Mouse (Mus musculus) intestine, embryonic 15.5 days (tissue): ENCODE measurements around the gene Ccser1. TPM values are rescaled to one million over a fixed set of nuclear protein-coding genes. Genes with fewer than 3 reads are reported as not detected.

Experiments
- ATAC-seq: fragments of 200-750 bp; cut with Nextera tagmentation; 2 replicates; pipeline ENCODE4 v1.8.0; 2017; ENCODE audit warnings: moderate TSS enrichment, moderate library complexity
- H3K27ac ChIP-seq: fragments of 300-500 bp; sonication (generic); 2 replicates; pipeline ENCODE4 v1.5.1; 2015; ENCODE audit warnings: mild to moderate bottlenecking, inconsistent platforms
- H3K27me3 ChIP-seq: fragments of 300-500 bp; sonication (generic); replicated peaks from 2 replicates; pipeline ENCODE4 v1.6.1; 2015; ENCODE audit warnings: inconsistent platforms
- H3K36me3 ChIP-seq: fragments of 300-500 bp; sonication (generic); 2 replicates; pipeline ENCODE4 v1.6.1; 2015; ENCODE audit warnings: inconsistent platforms
- H3K4me1 ChIP-seq: fragments of 300-500 bp; sonication (generic); replicated peaks from 2 replicates; pipeline ENCODE4 v1.6.1; 2015; ENCODE audit warnings: inconsistent platforms
- H3K4me2 ChIP-seq: fragments of 300-500 bp; sonication (generic); replicated peaks from 2 replicates; pipeline ENCODE4 v1.6.1; 2015; ENCODE audit warnings: mild to moderate bottlenecking, inconsistent platforms
- H3K4me3 ChIP-seq: fragments of 300-500 bp; sonication (generic); replicated peaks from 2 replicates; pipeline ENCODE4 v1.5.1; 2015; ENCODE audit warnings: inconsistent platforms
- H3K9ac ChIP-seq: fragments of 300-500 bp; sonication (generic); 2 replicates; pipeline ENCODE4 v1.6.1; 2015; ENCODE audit warnings: inconsistent platforms
- H3K9me3 ChIP-seq: fragments of 300-500 bp; sonication (generic); 2 replicates; pipeline ENCODE4 v1.6.1; 2016; ENCODE audit warnings: inconsistent platforms
- WGBS: fragments of 180-500 bp; shearing (Covaris S2); methylation state at CpG from one replicate; pipeline ENCODE4 v1.1.7; 2015; 5-methylcytosine and 5-hydroxymethylcytosine counted together
- polyA plus RNA-seq: library from polyadenylated mRNA; unstranded; fragments of >200 nt; fragmentation: Nextera tagmentation; extraction: Ambion mirVana; gene quantifications from 2 replicates; pipeline ENCODE4 v1.2.1, GENCODE M21; 2015

Gene Ccser1
- polyA plus RNA-seq, 1 experiment from 2014 or later: 5.6 TPM

GRCm38 (mm10) chr6:62055276-62055675 is 875.2 kb downstream of the Ccser1 start:
- H3K27ac ChIP-seq: no peak overlapping the region
- 79% methylated on average over 2 of the region's 2 CpGs for WGBS
- H3K4me1 ChIP-seq: no peaks in the 10 kb centered on the region
- H3K27me3 ChIP-seq: no peaks in the 10 kb centered on the region
- ATAC-seq: no peak
- H3K9me3 ChIP-seq: no peaks in the 10 kb centered on the region
- no peaks in the 10 kb centered on the region for H3K36me3 ChIP-seq
- no peak overlapping the region for H3K9ac ChIP-seq
- H3K4me2 ChIP-seq: no peak overlapping the region
- no peak overlapping the region for H3K4me3 ChIP-seq

GRCm38 (mm10) chr6:62066363-62067023 is 886.4 kb downstream of the Ccser1 start:
- no peaks in the 10 kb centered on the region for H3K9me3 ChIP-seq
- H3K27me3 ChIP-seq: no peaks in the 10 kb centered on the region
- 49% methylated on average over 6 of the region's 6 CpGs for WGBS
- H3K4me1 ChIP-seq: no peaks in the 10 kb centered on the region
- H3K27ac ChIP-seq: no peak overlapping the region
- H3K9ac ChIP-seq: no peak overlapping the region
- no peaks in the 10 kb centered on the region for H3K36me3 ChIP-seq
- no peak overlapping the region for H3K4me3 ChIP-seq
- no peak overlapping the region for H3K4me2 ChIP-seq
- no peak for ATAC-seq

GRCm38 (mm10) chr6:62067024-62067380 is 886.9 kb downstream of the Ccser1 start:
- H3K4me1 ChIP-seq: no peaks in the 10 kb centered on the region
- H3K27me3 ChIP-seq: no peaks in the 10 kb centered on the region
- no peak overlapping the region for H3K4me3 ChIP-seq
- H3K36me3 ChIP-seq: no peaks in the 10 kb centered on the region
- no peaks in the 10 kb centered on the region for H3K9me3 ChIP-seq
- no peak overlapping the region for H3K27ac ChIP-seq
- WGBS: 84% methylated on average over 4 of the region's 4 CpGs
- no peak overlapping the region for H3K4me2 ChIP-seq
- H3K9ac ChIP-seq: no peak overlapping the region
- no peak for ATAC-seq

GRCm38 (mm10) chr6:62105464-62105863 is 925.3 kb downstream of the Ccser1 start:
- WGBS: 71% methylated on average over 2 of the region's 2 CpGs
- ATAC-seq: no peak
- Histone ChIP-seq H3K9ac (no peak overlapping the region), H3K27me3 (no peaks in the 10 kb centered on the region), H3K36me3 (no peaks in the 10 kb centered on the region), H3K9me3 (no peaks in the 10 kb centered on the region), H3K27ac (no peak overlapping the region), H3K4me1 (no peaks in the 10 kb centered on the region), H3K4me3 (no peak overlapping the region), H3K4me2 (no peak overlapping the region)

GRCm38 (mm10) chr6:62132531-62132930 is 952.4 kb downstream of the Ccser1 start:
- Histone ChIP-seq H3K27ac (no peak overlapping the region), H3K27me3 (no peaks in the 10 kb centered on the region), H3K4me1 (no peaks in the 10 kb centered on the region), H3K4me3 (no peak overlapping the region), H3K9me3 (no peaks in the 10 kb centered on the region), H3K36me3 (no peaks in the 10 kb centered on the region), H3K9ac (no peak overlapping the region), H3K4me2 (no peak overlapping the region)
- ATAC-seq: no peak
- WGBS: 88% methylated on average over 2 of the region's 2 CpGs

- Histone ChIP-seq H3K27ac (no peak overlapping the region), H3K4me3 (no peak overlapping the region), H3K27me3 (no peaks in the 10 kb centered on the region), H3K9ac (no peak overlapping the region), H3K4me2 (no peak overlapping the region), H3K36me3 (no peaks in the 10 kb centered on the region), H3K4me1 (no peaks in the 10 kb centered on the region), H3K9me3 (no peaks in the 10 kb centered on the region)
- ATAC-seq: no peak
Observed at GRCm38 (mm10) chr6:62160320-62160719, 980.2 kb downstream of the Ccser1 start.

- no peak for ATAC-seq
Observed at GRCm38 (mm10) chr6:62162596-62162995, 982.5 kb downstream of the Ccser1 start.

GRCm38 (mm10) chr6:62163826-62164225 is 983.7 kb downstream of the Ccser1 start:
- H3K27ac ChIP-seq: no peak overlapping the region
- H3K36me3 ChIP-seq: no peaks in the 10 kb centered on the region
- H3K4me3 ChIP-seq: no peak overlapping the region
- no peak for ATAC-seq
- no peaks in the 10 kb centered on the region for H3K27me3 ChIP-seq
- H3K9me3 ChIP-seq: no peaks in the 10 kb centered on the region
- H3K4me2 ChIP-seq: no peak overlapping the region
- H3K4me1 ChIP-seq: no peaks in the 10 kb centered on the region
- 30% methylated on average over 3 of the region's 3 CpGs for WGBS
- H3K9ac ChIP-seq: no peak overlapping the region

More at GRCm38 (mm10) chr6:62162596-62162995, 982.5 kb downstream of the Ccser1 start:
- no peaks in the 10 kb centered on the region for H3K9me3 ChIP-seq
- no peaks in the 10 kb centered on the region for H3K27me3 ChIP-seq
- H3K4me1 ChIP-seq: no peaks in the 10 kb centered on the region
- no peak overlapping the region for H3K9ac ChIP-seq
- no peaks in the 10 kb centered on the region for H3K36me3 ChIP-seq
- H3K4me2 ChIP-seq: no peak overlapping the region
- no peak overlapping the region for H3K27ac ChIP-seq
- H3K4me3 ChIP-seq: no peak overlapping the region
- 67% methylated on average over 6 of the region's 6 CpGs for whole genome bisulfite sequencing

GRCm38 (mm10) chr6:62196496-62197188 is 1016.5 kb downstream of the Ccser1 start:
- no peak overlapping the region for H3K4me2 ChIP-seq
- 80% methylated on average over 6 of the region's 6 CpGs for WGBS
- ATAC-seq: no peak

GRCm38 (mm10) chr6:62198768-62199167 is 1018.6 kb downstream of the Ccser1 start:
- 54% methylated on average over 6 of the region's 6 CpGs for WGBS
- Histone ChIP-seq H3K9me3 (no peaks in the 10 kb centered on the region), H3K27ac (no peak overlapping the region), H3K27me3 (no peaks in the 10 kb centered on the region), H3K4me1 (no peaks in the 10 kb centered on the region), H3K4me2 (no peak overlapping the region), H3K9ac (no peak overlapping the region), H3K4me3 (no peak overlapping the region), H3K36me3 (no peaks in the 10 kb centered on the region)
- ATAC-seq: no peak

More at GRCm38 (mm10) chr6:62196496-62197188, 1016.5 kb downstream of the Ccser1 start:
- no peak overlapping the region for H3K4me3 ChIP-seq
- no peak overlapping the region for H3K27ac ChIP-seq
- H3K9ac ChIP-seq: no peak overlapping the region
- no peaks in the 10 kb centered on the region for H3K9me3 ChIP-seq
- no peaks in the 10 kb centered on the region for H3K36me3 ChIP-seq
- H3K4me1 ChIP-seq: no peaks in the 10 kb centered on the region
- no peaks in the 10 kb centered on the region for H3K27me3 ChIP-seq

GRCm38 (mm10) chr6:62205013-62205412 is 1024.9 kb downstream of the Ccser1 start:
- H3K9ac ChIP-seq: no peak overlapping the region
- no peaks in the 10 kb centered on the region for H3K36me3 ChIP-seq
- H3K4me3 ChIP-seq: no peak overlapping the region
- H3K27ac ChIP-seq: no peak overlapping the region
- no peaks in the 10 kb centered on the region for H3K4me1 ChIP-seq
- ATAC-seq: no peak
- H3K9me3 ChIP-seq: no peaks in the 10 kb centered on the region
- 58% methylated on average over 2 of the region's 2 CpGs for WGBS
- H3K27me3 ChIP-seq: no peaks in the 10 kb centered on the region
- no peak overlapping the region for H3K4me2 ChIP-seq

- Histone ChIP-seq H3K27ac (no peak overlapping the region), H3K4me3 (no peak overlapping the region), H3K27me3 (no peaks in the 10 kb centered on the region), H3K4me2 (no peak overlapping the region), H3K9me3 (no peaks in the 10 kb centered on the region), H3K9ac (no peak overlapping the region), H3K4me1 (no peaks in the 10 kb centered on the region), H3K36me3 (no peaks in the 10 kb centered on the region)
- no peak for ATAC-seq
- WGBS: 45% methylated on average over 1 of the region's 1 CpGs
Observed at GRCm38 (mm10) chr6:62221856-62222255, 1041.7 kb downstream of the Ccser1 start.

- ATAC-seq: peak; percentile 91
Observed at GRCm38 (mm10) chr6:62263899-62264298, 1083.8 kb downstream of the Ccser1 start.

More at GRCm38 (mm10) chr6:62263899-62264298, 1083.8 kb downstream of the Ccser1 start:
- Histone ChIP-seq H3K27me3 (no peaks in the 10 kb centered on the region), H3K4me2 (no peak overlapping the region), H3K27ac (no peak overlapping the region), H3K36me3 (no peaks in the 10 kb centered on the region), H3K9ac (no peak overlapping the region), H3K9me3 (no peaks in the 10 kb centered on the region), H3K4me1 (no peaks in the 10 kb centered on the region), H3K4me3 (no peak overlapping the region)
- 31% methylated on average over 1 of the region's 1 CpGs for WGBS
